In the genomic region with DNA sequence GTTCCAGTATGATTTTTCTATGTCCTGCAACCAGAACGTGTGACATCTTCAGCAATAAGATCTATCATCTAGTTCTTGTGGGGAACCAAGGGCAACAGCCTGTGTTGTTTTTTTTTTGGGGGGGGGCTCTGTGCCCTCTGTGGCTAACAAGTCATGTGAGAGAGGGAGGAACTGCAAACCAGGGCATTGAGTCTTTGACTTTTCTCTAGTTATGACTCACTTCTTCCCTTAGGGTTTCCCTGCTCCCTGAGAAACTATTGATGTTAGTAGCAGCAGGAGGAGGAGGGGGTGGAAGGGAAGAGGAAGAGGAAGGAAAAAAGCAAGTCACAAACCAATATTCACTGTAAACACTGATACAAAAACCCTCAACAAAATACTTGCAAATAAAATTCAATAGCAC, we compare ENCODE assay signal across 1 mouse cellular context.
TF ChIP-seq lines count a peak whose summit lies in the region.

No protein-coding gene starts in this region.

TF ChIP-seq in CH12.LX, 34 proteins besides CTCF, POLR2A, EP300 and RAD21 (continued from another document):
- TF ChIP-seq GABPA (IDR thresholded peaks at IDR 0.05; ENCODE audit: insufficient replicate concordance, low read depth, low read length) (no peak), BHLHE40 (IDR thresholded peaks at IDR 0.05; ENCODE audit: low read depth, low read length) (peak; percentile 66), USF2 (conservative IDR thresholded peaks at IDR 0.05; ENCODE audit: low read depth, low read length) (no peak), SIN3A (IDR thresholded peaks at IDR 0.05; ENCODE audit: low read length) (no peak), ZNF384 (IDR thresholded peaks at IDR 0.05; ENCODE audit: low read depth, low read length) (no peak), MAZ (IDR thresholded peaks at IDR 0.05; ENCODE audit: low read depth, low read length) (no peak), RCOR1 (conservative IDR thresholded peaks at IDR 0.05; ENCODE audit: low read depth, low read length) (no peak), ZMIZ1 (IDR thresholded peaks at IDR 0.05; ENCODE audit: low read depth, low read length) (no peak), NELFE (IDR thresholded peaks at IDR 0.05; ENCODE audit: low read depth, low read length) (no peak), POLR2AphosphoS2 (IDR thresholded peaks at IDR 0.05; ENCODE audit: low read depth, low read length) (no peak), UBTF (IDR thresholded peaks at IDR 0.05; ENCODE audit: low read depth, low read length) (no peak), ZKSCAN1 (IDR thresholded peaks at IDR 0.05; ENCODE audit: borderline replicate concordance, low read depth, low read length) (no peak), CHD2 (IDR thresholded peaks at IDR 0.05; ENCODE audit: low read length) (no peak), MXI1 (IDR thresholded peaks at IDR 0.05; ENCODE audit: low read depth, low read length) (no peak), HCFC1 (IDR thresholded peaks at IDR 0.05; ENCODE audit: low read depth, low read length) (no peak), IRF4 (IDR thresholded peaks at IDR 0.05; ENCODE audit: low read depth, low read length) (0 out of 2 replicates have a peak, but pooled peaks have one; percentile 70), JUND (conservative IDR thresholded peaks at IDR 0.05; ENCODE audit: low read depth, low read length) (peak; percentile 60; the same call in 1 of the 2 replicates), NRF1 (IDR thresholded peaks at IDR 0.05; ENCODE audit: low read depth, low read length) (no peak), MEF2A (IDR thresholded peaks at IDR 0.05; ENCODE audit: borderline replicate concordance, low read depth, low read length) (no peak), MAFK (IDR thresholded peaks at IDR 0.05; ENCODE audit: insufficient replicate concordance, low read length) (no peak), PAX5 (IDR thresholded peaks at IDR 0.05; ENCODE audit: low read length) (no peak), E2F4 (IDR thresholded peaks at IDR 0.05; ENCODE audit: insufficient replicate concordance, low read depth, low read length) (no peak)
